Mouse (Mus musculus) cerebellum, adult 9-11 months (tissue): ENCODE results near the gene Aaed1.

ENCODE experiments used
- DNase-seq: peaks from one replicate; pipeline ENCODE4 v3.0.0; 2022

Aaed1 gene

DNA sequence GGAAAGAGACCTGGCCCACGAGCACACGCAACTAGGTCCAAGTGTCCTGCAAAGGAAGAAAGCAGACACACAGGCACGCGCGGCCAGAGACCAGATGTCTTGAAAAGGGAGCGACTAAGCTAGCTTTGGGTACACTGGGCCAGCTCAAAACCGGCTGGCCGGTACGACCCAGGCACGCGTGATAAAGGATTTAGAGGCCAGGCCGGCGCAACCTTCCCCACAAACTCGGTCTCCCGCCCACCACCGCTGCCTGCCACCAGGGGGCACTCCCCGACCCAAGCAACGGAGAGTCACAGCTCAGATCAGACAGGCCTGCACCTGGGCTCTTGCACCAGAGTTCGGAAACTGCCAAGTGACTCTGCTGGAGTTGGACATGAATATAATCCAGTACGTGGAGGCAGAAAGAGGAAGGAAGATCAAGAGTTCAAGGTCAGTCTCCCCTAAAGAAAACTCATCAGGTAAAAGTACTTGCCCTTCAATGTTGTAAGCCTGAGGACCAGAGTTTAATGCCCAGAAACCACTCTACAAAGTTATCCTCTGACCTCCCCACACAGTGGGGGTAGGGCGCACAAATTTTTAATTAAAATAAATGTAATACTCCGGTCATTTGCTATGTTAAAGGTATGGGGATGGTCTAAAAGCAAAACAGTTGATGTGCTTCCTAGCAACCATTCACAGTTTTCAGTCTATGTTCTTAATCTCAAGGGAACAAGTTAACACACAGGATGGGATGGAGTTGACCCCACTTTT, 63.6 kb downstream of the Aaed1 start:
- DNase-seq = peak; percentile 84

GRCm38 (mm10) chr13:64248161-64248774, 64.2 kb downstream of the Aaed1 start:
- DNase-seq = no peak

GRCm38 (mm10) chr13:64246106-64246505, 66.4 kb downstream of the Aaed1 start:
- DNase-seq = no peak

DNA sequence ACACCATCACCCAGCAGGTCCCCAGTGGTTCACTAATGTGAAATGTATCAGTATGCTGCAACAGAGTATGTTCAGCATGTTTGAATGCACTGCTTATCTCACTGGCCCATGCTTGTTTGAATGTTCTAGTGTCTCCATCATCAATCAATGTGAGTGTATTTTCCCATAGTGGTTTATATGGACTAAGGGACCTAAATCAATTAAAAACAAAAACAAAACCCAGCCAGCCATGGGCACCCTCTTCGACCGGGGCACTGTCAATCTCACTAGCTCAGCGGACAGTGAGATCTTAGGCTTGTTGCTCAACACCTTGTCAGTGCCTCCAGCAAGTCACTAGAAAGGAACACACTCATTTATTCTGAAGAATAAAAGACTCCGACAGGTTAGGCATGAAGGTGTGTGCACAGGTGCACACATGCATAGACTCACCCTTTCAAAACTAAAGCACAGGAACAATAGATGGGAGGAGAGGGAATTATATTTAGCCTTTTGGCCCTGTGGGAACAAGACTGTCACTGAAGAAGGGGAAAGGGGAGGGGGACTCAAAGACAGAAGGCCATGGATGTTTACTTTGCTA, 67.7 kb downstream of the Aaed1 start:
- no peak for DNase-seq

DNA sequence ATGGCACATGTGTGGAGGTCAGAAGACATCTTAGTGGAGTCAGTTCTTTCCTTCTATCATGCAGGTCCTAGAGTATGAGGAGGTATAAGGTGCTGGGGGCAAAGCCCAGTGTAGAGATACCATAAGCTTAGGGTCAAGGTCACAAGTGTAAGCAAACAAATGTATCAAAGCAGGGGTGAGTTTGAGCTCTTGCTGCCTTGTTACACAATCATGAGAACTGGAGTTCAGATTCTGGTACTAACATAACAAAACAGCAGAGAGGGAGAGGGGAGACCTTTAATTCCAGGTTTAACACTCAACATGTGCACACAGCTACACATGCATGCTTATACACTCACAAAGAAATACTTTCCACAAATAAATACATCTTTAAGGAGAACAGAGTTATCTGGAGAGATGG, 69.8 kb downstream of the Aaed1 start:
- DNase-seq = no peak

- DNase-seq = no peak
These were observed 71.9 kb downstream of the Aaed1 start for GRCm38 (mm10) chr13:64240626-64241025.

DNA sequence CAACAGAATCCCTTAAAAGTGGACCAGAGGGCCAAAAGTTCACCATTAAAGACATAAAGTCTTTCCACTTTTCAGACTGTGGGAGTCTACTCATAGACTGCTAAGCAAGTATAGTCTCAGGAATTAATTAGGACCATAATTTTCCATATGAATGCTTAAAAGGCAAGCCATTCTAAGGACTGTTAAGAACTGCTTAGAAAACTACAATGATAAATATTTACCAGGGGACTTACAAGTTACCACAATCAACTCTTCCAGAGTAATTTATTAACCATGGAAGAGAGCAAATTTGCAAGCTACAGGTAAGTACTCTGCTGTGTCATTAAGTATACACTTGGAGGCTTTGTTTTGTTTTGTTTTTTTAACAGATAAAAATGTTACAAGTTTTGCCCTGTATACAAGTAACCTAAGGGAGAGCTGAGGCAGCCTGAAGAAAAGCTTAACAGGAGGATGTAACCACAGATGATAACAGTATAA, 74.8 kb downstream of the Aaed1 start:
- DNase-seq = no peak

DNA sequence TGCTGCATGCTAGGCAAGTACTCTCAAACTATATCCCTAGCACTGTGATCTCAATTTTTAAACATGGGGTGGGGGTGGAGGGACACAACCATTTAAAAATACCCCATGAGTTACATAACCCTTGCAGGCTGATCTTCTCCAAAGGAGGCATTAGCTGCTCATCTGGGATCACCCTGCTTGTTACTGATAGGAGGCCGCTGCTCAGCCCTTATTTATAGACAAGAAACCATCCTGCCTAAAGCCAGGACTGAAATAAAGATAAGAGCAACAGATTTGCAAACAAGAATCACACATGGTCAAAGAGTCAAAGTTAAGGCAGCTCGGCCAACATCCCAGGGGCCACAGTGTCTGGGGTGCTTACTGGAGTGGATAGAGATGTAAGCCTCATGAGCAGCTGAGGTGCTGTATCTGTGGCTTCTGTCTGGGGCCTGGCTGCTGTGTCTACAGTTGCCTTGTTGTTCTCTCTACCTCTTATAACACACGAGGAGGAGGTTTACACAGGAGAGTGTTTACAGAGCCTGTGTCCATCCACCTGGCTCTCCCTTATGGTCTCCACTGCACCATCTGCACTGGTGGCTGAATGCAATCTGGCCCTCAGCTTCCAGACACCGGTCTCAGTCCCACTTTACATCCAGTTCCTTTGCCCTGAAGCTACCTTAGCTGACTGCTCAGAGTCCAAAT, 75.4 kb downstream of the Aaed1 start:
- DNase-seq = peak; percentile 88

GRCm38 (mm10) chr13:64235777-64236176, 76.7 kb downstream of the Aaed1 start:
- DNase-seq = no peak

- DNase-seq = no peak
These were observed 77.3 kb downstream of the Aaed1 start for GRCm38 (mm10) chr13:64235062-64235715.

- DNase-seq = no peak
These were observed 79.4 kb downstream of the Aaed1 start for GRCm38 (mm10) chr13:64233139-64233538.

DNA sequence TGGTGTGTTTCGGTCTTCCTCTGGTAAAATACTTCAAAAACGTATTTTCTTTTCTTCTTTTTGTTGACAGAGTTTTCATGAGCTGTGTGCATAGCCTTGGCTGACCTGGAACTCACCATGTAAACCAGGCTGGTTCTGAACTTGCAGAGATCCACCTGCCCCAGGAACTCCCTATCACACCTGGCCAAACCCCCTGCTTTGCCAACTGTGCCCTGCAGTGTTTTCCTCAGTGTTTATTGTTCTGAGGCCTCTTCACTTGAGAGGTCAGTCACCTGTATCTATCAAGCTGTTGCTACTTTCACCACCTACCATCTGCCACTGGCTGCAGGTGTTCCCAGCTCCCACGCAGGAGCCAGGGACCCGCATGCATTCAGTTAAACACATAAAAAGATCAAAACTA, 85.8 kb downstream of the Aaed1 start:
- no peak for DNase-seq

- DNase-seq = no peak
These were observed 86.8 kb downstream of the Aaed1 start for GRCm38 (mm10) chr13:64225738-64226137.
